Mouse (Mus musculus) embryonic fibroblast, embryonic 13.5 days (primary cell): ENCODE measurements around the gene Ccdc85c.

Experiments
- CTCF ChIP-seq: IDR thresholded peaks from 2 replicates; pipeline ENCODE4 v1.5.1; 2011; ENCODE audit warnings: mild to moderate bottlenecking, control low read depth, low read length, moderate library complexity, borderline replicate concordance; ENCODE audit not compliant: insufficient read depth
- POLR2A ChIP-seq: IDR thresholded peaks from 2 replicates; pipeline ENCODE4 v1.6.1; 2011; ENCODE audit warnings: low read depth, mild to moderate bottlenecking, control low read depth, low read length, moderate library complexity

DNA sequence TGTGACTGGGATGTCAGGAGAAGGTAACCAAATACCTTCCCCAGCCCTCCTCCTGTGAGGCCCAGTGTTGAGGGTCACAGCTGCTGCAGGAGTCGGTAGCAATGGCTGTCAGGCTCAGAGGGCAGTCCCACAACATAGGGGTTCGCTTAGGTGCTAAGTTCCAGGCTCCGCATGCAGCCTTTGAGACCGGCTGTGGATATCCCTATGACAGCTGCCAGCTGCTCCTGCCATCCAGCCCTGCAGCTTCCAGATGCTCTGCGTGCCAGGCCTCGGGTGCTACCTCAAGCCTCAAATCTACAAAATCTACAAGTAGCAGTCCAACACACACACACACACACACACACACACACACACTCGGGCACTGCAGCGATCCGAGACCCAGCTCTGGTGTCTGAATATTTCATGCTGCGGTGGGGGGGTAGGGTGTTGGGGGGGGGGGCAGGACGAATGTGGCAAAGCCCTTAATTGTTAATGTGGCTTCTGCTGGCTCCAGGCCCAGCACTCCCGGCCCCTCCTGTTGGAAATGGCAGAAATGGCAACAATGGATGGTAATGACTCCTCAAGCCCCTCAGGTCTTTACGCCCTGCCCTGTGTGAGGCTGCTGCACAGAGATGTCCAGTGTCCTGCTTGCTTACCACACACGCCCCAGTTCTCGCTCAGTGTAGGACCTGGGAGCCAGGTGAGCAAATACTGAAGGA is 3.1 kb upstream of the Ccdc85c start:
- TF ChIP-seq CTCF (no peak), POLR2A (no peak)
